Mouse (Mus musculus) forebrain, embryonic 11.5 days (tissue): ENCODE data around the gene Sat2. TPM values are rescaled to one million over a fixed set of nuclear protein-coding genes. Genes with fewer than 3 reads are reported as not detected.

Experiments
- ATAC-seq: fragments of 200-750 bp; cut with Nextera tagmentation; replicated peaks from 2 replicates; pipeline ENCODE4 v1.8.0; 2017; ENCODE audit warnings: moderate TSS enrichment; ENCODE audit not compliant: low FRiP score
- DNase-seq: peaks from one replicate; pipeline ENCODE4 v3.0.0-alpha.2; 2017; ENCODE audit warnings: low spot score
- H3K27ac ChIP-seq: fragments of 300-500 bp; sonication (generic); 2 replicates; pipeline ENCODE4 v1.5.1; 2014; ENCODE audit warnings: low read depth, low read length
- H3K27me3 ChIP-seq: fragments of 300-500 bp; sonication (generic); 2 replicates; pipeline ENCODE4 v1.6.1; 2014; ENCODE audit warnings: mild to moderate bottlenecking, low read length, mixed read lengths; ENCODE audit not compliant: control insufficient read depth, insufficient read depth
- H3K36me3 ChIP-seq: fragments of 300-500 bp; sonication (generic); 2 replicates; pipeline ENCODE4 v1.6.1; 2014; ENCODE audit warnings: mild to moderate bottlenecking, low read length, moderate library complexity, mixed read lengths; ENCODE audit not compliant: control insufficient read depth, insufficient read depth
- H3K4me1 ChIP-seq: fragments of 300-500 bp; sonication (generic); replicated peaks from 2 replicates; pipeline ENCODE4 v1.6.1; 2014; ENCODE audit warnings: low read length, mixed read lengths; ENCODE audit not compliant: control insufficient read depth, insufficient read depth
- H3K4me2 ChIP-seq: fragments of 300-500 bp; sonication (generic); 2 replicates; pipeline ENCODE4 v1.6.1; 2014; ENCODE audit warnings: low read depth, mild to moderate bottlenecking, low read length, moderate library complexity, mixed read lengths; ENCODE audit not compliant: severe bottlenecking
- H3K4me3 ChIP-seq: fragments of 300-500 bp; sonication (generic); 2 replicates; pipeline ENCODE4 v1.5.1; 2014; ENCODE audit warnings: low read depth, low read length
- H3K9ac ChIP-seq: fragments of 300-500 bp; sonication (generic); 2 replicates; pipeline ENCODE4 v1.6.1; 2014; ENCODE audit warnings: low read length
- H3K9me3 ChIP-seq: fragments of 300-500 bp; sonication (generic); 2 replicates; pipeline ENCODE4 v1.6.1; 2016; ENCODE audit warnings: low read length, mixed read lengths; ENCODE audit not compliant: control insufficient read depth
- WGBS: fragments of 180-500 bp; shearing (Covaris S2); extraction: QIAGEN DNeasy Blood & Tissue Kit; methylation state at CpG from one replicate; pipeline ENCODE4 v1.1.7; 2014; 5-methylcytosine and 5-hydroxymethylcytosine counted together
- polyA plus RNA-seq: library from polyadenylated mRNA; unstranded; fragments of >200 nt; fragmentation: Nextera tagmentation; extraction: Ambion mirVana; gene quantifications from 2 replicates; pipeline ENCODE4 v1.2.1, GENCODE M21; 2014

The Sat2 gene
- polyA plus RNA-seq, 1 experiment from 2014 or later = 17.7 TPM

DNA sequence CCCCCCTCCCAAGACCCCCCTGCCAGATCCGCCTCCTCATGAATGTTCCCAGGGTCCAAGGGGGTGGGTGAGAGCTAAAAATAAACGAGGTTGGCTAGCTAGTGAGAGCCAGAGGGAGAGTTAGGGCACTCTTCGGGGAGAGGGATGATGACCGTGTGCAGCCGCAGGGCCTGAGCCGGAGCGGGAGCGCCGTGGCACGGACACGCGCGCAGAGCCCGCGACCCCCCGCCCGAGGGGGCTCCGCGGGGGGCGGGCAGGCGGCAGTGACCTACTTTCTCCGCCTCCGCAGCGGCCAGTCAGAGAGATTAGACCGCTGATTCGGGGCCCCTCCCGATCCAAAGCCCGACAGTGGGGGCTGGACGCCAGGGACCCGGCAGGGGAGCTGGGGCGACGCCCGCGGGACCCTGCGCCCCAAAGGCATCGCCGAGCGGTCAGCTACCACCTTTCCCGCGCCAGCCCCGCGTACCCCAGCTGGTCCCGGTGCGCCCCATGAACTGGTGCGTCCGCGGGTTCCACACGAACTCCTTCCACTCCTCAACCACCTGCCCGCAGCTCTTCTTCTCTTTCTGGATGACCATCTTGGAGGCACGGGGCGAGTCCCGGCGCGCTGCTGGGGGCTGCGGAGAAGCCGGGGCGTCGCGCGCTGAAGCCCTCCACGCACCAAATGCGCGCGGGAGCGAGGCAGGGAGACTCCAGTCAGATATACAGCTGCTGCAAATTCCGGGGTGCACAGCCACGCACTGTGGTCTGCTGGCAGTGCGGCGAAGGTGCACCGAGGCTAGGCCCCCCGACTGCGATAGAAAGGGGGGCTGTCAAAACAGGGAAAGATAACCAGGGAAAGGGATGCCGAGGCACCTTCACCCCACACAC lies 16.8 kb upstream of the Sat2 start:
- Histone ChIP-seq H3K4me3 (peak overlapping the region; percentile 56), H3K36me3 (no peaks in the 10 kb centered on the region), H3K27me3 (peaks cover 8% of the 10 kb centered on the region), H3K9me3 (no peaks in the 10 kb centered on the region), H3K9ac (peak overlapping the region; percentile 73), H3K27ac (no peak overlapping the region), H3K4me2 (peak overlapping the region; percentile 100), H3K4me1 (peaks cover 12% of the 10 kb centered on the region; the same call in 1 of the 2 replicates)
- DNase-seq (peak; percentile 62), ATAC-seq (peak; percentile 53; the same call in 1 of the 2 replicates)
- WGBS = under 1% methylated on average over 61 of the region's 73 CpGs

DNA sequence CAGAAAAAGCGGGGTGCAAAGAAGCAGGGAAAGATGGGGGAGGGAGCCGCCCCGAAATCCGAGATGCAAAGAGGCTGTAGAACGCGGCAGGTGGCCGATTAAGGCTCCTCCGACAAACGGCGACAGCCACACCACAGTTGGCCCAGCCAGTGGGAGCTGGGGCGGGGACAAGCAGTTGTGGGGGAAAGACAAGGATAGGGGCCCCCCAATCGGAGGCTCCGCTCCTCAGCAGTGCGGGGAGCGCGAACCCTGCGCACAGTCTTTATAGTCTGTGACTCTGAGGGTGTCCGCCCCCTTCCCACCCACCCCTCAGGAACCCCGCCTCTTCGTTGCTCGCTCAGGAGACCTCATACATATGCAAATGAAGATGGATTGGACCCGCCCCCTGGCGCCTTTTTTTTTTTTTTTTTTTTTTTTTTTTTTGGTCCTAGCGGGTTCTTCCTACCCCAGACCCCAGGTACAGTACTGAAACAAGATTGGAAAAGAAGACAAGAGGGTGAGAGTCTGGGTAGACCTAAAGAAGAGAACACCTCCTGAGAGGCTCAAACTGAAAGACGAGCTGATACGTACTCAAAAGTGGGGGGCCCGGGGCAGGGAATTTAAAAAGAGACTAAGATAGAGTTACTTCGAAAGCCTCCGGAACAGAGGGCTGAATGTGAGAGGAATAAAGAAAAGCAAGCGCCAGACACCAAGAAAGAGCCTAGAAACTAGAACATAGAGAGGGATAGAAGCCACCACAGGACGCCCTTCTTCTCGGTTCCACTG lies 15.9 kb upstream of the Sat2 start, which contains the start of gene Atp1b2:
Gene Atp1b2 (minus strand): TSS at position 217 of the 765 bp plus-strand sequence.
- Histone ChIP-seq H3K4me3 (peak within 1 kb of the TSS; percentile 56), H3K36me3 (no peaks in the 10 kb centered on the region), H3K9me3 (no peaks in the 10 kb centered on the region), H3K9ac (peak within 1 kb of the TSS; percentile 73), H3K4me2 (peak within 1 kb of the TSS; percentile 100), H3K4me1 (peaks cover 7% of the 10 kb centered on the region; the same call in 1 of the 2 replicates), H3K27ac (no peak within 1 kb of the TSS), H3K27me3 (peaks cover 8% of the 10 kb centered on the region)
- DNase-seq = peak; percentile 89
- ATAC-seq = peak; percentile 91
- 1% methylated on average over 32 of the region's 32 CpGs for WGBS

DNA sequence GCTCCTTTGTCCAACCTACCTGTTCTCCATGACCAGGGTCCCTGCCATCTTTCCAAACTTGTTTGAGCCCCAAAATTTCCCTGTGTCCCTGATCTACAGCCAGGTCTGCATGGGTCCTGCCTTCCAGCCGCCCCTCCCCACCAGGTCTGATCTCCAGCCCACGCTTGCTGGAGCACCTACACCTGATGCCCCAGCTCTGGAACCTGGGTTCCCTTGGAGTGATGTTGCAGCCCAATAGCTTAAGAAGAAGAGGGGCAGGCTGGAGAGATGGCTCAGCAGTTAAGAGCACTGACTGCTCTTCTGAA lies 15.4 kb upstream of the Sat2 start:
- H3K9ac ChIP-seq = peak overlapping the region; percentile 52

DNA sequence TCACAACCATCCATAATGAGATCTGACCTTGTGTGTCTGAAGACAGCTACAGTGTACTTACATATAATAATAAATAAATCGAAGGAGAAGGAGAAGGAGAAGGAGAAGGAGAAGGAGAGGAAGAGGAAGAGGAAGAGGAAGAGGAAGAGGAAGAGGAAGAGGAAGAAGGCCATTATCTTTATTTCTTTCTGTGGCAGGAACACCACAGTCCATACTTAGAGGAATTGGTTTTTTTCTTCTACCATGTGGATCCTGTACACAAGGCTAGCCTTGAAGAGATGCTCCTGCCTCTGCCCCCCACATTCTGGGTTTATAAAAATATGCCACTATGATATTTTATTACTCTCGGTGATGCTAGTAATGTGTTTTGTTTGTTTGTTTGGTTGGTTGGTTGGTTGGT lies 15.0 kb upstream of the Sat2 start:
- no peak overlapping the region for H3K4me3 ChIP-seq
- H3K36me3 ChIP-seq = no peaks in the 10 kb centered on the region
- no peak for ATAC-seq
- DNase-seq = no peak
- peaks cover 7% of the 10 kb centered on the region; the same call in 1 of the 2 replicates for H3K4me1 ChIP-seq
- 86% methylated on average over 2 of the region's 2 CpGs for WGBS
- H3K9ac ChIP-seq = no peak overlapping the region
- H3K4me2 ChIP-seq = no peak overlapping the region
- H3K27me3 ChIP-seq = peaks cover 8% of the 10 kb centered on the region
- H3K9me3 ChIP-seq = no peaks in the 10 kb centered on the region
- H3K27ac ChIP-seq = no peak overlapping the region

More for the DNA sequence above, 15.4 kb upstream of the Sat2 start:
- H3K4me2 ChIP-seq = peak overlapping the region; percentile 100
- ATAC-seq (no peak), DNase-seq (no peak)
- 57% methylated on average over 2 of the region's 2 CpGs for WGBS
- peak overlapping the region; percentile 56; the same call in 1 of the 2 replicates for H3K4me3 ChIP-seq
- H3K27ac ChIP-seq = no peak overlapping the region
- no peaks in the 10 kb centered on the region for H3K36me3 ChIP-seq
- H3K4me1 ChIP-seq = peaks cover 7% of the 10 kb centered on the region; the same call in 1 of the 2 replicates
- H3K27me3 ChIP-seq = peaks cover 8% of the 10 kb centered on the region
- H3K9me3 ChIP-seq = no peaks in the 10 kb centered on the region

DNA sequence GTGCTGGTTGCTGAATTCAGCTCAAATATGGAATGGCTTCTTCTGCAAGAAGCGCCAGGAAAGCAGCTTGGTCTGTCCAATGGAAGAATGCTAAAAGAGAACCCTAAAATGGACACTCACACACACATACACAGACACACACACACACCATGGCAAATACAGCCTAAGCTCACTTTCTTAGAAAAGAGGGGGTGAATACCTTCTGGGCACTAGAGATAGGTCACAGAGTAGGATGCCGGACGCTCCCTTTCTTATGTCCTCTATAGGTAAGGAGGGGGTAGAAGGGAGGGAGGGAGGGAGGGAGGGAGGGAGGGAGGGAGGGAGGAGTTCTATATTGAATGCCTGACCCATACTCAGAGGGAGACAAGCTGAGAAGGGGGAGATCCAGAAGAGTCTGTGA lies 13.3 kb upstream of the Sat2 start:
- ATAC-seq = no peak
- no peak overlapping the region for H3K27ac ChIP-seq
- H3K9ac ChIP-seq = no peak overlapping the region
- WGBS = 82% methylated on average over 3 of the region's 3 CpGs
- no peak for DNase-seq
- no peaks in the 10 kb centered on the region for H3K36me3 ChIP-seq
- no peaks in the 10 kb centered on the region for H3K9me3 ChIP-seq
- H3K4me3 ChIP-seq = no peak overlapping the region
- H3K4me2 ChIP-seq = no peak overlapping the region
- H3K27me3 ChIP-seq = peaks cover 8% of the 10 kb centered on the region
- peaks cover 7% of the 10 kb centered on the region; the same call in 1 of the 2 replicates for H3K4me1 ChIP-seq

DNA sequence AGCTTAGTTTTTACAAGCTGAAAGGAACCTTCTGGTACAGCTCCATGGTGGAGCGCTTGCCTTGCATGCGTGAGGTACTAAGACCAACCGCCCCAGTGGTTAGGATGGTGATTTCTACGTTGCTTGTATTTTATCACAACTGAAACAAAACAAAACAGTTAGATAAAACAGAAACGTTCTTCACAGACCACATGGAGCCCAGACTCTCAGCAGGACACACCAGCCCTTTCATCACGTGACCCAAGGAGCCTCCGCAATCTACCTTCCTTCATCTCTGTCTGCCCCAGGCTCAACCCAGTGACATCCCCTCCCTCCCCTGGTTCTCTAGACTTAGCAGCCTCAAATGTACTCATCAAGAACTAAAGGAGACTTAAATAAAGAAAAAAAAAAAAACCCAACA lies 12.4 kb upstream of the Sat2 start:
- Histone ChIP-seq H3K9me3 (no peaks in the 10 kb centered on the region), H3K36me3 (no peaks in the 10 kb centered on the region), H3K27me3 (peaks cover 5% of the 10 kb centered on the region), H3K4me2 (no peak overlapping the region), H3K27ac (no peak overlapping the region), H3K4me1 (peaks cover 7% of the 10 kb centered on the region; the same call in 1 of the 2 replicates), H3K4me3 (no peak overlapping the region), H3K9ac (no peak overlapping the region)
- ATAC-seq (no peak), DNase-seq (no peak)
- 64% methylated on average over 7 of the region's 7 CpGs for WGBS

DNA sequence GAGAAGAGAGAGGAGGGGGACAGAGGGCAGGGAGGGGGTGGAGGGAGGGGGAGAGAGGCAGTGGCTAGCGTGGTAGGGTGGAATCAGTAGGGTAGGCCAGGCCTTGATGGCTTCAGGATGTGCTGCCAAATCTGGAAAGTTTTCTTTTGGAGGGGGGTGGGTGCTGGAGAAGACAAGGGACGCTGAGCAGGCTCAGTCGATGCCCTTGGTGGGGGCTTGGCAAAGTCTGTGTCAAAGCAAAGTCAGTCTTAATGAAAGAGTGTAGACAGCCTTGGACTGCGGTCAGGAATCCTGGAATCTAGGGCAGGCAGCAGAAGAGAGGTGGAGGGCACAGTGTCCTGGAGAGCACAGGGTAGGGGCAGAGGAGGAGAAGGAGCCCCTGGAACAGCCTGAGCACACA lies 10.9 kb upstream of the Sat2 start:
- H3K36me3 ChIP-seq = no peaks in the 10 kb centered on the region
- H3K4me3 ChIP-seq = no peak overlapping the region
- H3K27me3 ChIP-seq = no peaks in the 10 kb centered on the region
- no peak overlapping the region for H3K4me2 ChIP-seq
- DNase-seq (no peak), ATAC-seq (no peak)
- 65% methylated on average over 4 of the region's 4 CpGs for WGBS
- no peak overlapping the region for H3K9ac ChIP-seq
- H3K9me3 ChIP-seq = no peaks in the 10 kb centered on the region
- H3K27ac ChIP-seq = no peak overlapping the region
- peaks cover 4% of the 10 kb centered on the region; the same call in 1 of the 2 replicates for H3K4me1 ChIP-seq

DNA sequence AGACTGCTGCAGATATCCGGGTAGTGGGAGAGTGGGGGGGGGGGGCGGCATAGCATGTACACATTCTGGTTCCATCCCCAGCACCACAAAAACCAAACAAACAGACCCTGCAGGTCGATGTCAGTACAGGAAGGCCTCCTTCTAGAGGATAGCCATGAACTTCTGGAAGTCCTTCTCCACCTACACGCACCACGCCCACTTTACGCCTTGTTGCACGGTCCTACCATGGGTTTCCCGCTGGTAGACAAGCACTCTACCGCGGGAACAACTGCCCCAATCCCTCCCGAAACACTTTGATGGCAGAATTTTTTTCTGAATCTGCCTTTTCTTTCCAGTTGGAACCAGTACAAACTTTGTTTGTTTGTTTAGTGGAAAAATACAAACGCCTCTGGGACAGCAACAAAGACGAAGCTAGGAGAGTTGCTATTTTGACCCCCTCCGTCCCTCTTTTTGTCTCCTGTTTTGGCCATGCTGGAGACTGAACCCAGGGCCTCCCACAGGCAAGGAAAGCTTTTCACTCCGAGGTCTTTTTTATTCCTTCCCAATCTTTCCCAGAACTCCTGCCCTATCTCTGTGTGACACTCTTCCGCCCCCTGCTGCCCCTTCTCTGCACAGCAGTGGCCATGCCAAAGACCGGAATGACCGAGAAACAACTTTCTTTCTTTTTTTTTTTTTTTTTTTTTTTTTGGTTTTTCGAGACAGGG lies 8.1 kb upstream of the Sat2 start:
- Histone ChIP-seq H3K27ac (no peak overlapping the region), H3K4me1 (no peaks in the 10 kb centered on the region), H3K27me3 (no peaks in the 10 kb centered on the region), H3K4me3 (no peak overlapping the region), H3K4me2 (peak overlapping the region; percentile 28; the same call in 1 of the 2 replicates), H3K9ac (peak overlapping the region; percentile 30; the same call in 1 of the 2 replicates), H3K36me3 (no peaks in the 10 kb centered on the region), H3K9me3 (no peaks in the 10 kb centered on the region)
- DNase-seq (peak; percentile 90), ATAC-seq (no peak)
- WGBS = 5% methylated on average over 18 of the region's 19 CpGs
